Mouse (Mus musculus) left cerebral cortex, postnatal 10 days (tissue): ENCODE measurements at regions not wholly inside any gene's neighbourhood (a gene's known extent, or its start where the extent isn't known, plus 50 kb on each side); places are given as distances from the start of the nearest gene placed in this dataset.
"Not testable (repeated sequence)": the region's sequence is repeated elsewhere in the genome, so short reads cannot be mapped to it uniquely, and the experiment has no call there.

Experiments used
- DNase-seq, 2 experiments: peaks; one replicate each; pipeline ENCODE4 v3.0.0; 2021 to 2022; ENCODE audit warnings: low spot score in 2 of 2, mixed read lengths in 1 of 2; ENCODE audit errors: extremely low spot score in 1 of 2
- intact Hi-C: fragments of 180-260 bp; cut with DNase I; formaldehyde crosslinking; loops from one replicate; pipeline ENCODE4 v1.15.1; 2025

DNA sequence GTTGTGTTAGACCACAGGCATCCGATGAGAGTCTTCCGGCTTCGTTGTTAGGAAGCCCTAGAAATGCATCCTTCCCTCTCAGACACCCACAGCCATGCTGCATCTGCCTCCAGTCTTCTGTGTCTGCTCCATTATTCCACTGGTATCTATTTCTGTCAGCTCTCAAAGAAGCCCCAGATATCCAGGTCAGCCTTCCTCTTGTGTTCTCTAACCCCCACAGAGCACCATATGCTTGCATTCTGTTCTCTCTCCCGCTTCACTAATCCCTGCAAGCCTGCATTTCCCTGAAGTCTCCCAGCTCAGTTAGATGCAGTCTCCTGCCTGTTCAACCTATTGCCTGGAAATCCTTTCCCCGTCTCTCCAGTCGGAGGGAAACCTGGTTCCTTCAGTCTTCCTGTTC, 53.6 kb upstream of the Wdfy3 start:
- intact Hi-C loops: no loop called here
- peak in 1 of 2 experiments; percentile 22 for DNase-seq

GRCm38 (mm10) chr5:102126737-102127136, 57.0 kb upstream of the Wdfy3 start:
- peak in 1 of 2 experiments; percentile 49 for DNase-seq
- intact Hi-C loops: no loop called here

DNA sequence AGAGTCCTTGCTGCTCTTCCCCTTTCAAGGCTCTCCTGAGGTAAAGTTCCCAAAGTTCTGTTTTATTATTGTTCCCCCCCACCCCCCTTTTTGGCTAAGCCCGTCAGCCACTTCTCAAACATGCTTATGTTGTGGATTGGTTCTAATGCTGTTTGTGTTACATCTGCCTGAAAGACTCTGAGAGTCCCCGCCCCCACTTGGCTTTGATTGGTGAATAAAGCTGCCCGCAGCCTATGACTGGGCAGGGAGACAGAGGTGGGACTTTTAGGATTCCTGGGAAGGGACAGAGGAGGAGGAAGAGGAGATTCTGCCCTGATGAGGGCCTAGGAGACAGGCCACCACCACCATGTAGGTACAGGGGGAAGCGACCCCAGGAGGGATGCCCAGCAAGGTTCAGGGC, 78.3 kb upstream of the Wdfy3 start:
- intact Hi-C loops: loop anchor here (5.0 kb wide), 2 partner anchors 59 to 544 kb away; no protein-coding TSS in a partner anchor
- DNase-seq: no peak

DNA sequence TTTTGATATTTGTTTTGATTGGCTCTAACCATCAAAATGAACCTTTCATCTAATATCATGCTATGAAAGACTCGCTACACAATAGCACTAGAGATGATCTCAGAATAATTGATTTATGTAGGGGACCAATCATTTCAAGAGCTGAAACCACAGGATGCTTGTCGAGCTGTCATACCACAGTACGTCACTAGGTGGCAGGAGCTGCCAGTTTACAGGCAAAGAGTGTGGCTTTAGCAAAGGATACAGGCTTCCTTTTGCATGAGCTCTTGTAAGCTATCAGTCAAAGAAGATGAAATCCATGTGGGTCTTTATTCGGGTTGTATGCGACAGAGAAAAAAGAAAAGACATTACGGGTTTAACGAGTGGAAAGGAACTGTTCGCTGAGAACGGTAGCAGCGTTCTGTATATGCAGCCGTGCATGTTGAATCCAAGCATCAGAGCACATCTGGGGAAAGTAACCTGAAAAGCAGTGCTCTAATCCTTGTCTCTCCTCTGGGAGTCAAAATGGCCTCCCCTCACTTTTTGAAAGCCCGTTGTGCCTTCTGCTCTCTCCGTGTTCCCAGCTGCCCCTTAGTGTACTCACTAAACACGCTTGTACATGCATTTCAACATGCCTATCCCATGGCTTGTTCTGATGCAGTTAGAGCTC, 79.9 kb upstream of the Wdfy3 start:
- intact Hi-C loops: loop anchor here (5.0 kb wide), 3 partner anchors 58 to 723 kb away; no protein-coding TSS in a partner anchor
- peak; percentile 80 to 87 for DNase-seq

- intact Hi-C loops: no loop called here
- DNase-seq: no peak
Measured at GRCm38 (mm10) chr5:102159621-102160020, 89.9 kb upstream of the Wdfy3 start.

DNA sequence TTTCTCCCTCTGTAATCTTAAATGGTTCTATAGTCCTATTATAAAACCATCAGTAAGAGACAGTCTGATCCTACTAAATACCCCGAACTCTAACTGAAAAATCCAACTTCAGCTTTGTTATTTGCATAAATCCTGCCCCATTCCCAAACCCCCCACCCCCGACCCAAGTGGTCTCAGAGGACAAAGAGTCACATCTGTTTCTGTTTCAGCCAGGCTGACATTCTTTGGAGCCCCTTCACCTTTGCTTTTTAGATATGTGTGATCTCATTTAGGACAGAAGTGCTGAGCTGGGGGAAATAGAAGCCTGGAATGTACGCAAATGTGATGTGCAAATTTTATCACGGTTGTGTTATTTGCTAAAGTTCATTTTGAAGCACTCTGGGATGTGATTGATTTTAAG, 98.3 kb upstream of the Wdfy3 start:
- DNase-seq: no peak
- intact Hi-C loops: no loop called here

DNA sequence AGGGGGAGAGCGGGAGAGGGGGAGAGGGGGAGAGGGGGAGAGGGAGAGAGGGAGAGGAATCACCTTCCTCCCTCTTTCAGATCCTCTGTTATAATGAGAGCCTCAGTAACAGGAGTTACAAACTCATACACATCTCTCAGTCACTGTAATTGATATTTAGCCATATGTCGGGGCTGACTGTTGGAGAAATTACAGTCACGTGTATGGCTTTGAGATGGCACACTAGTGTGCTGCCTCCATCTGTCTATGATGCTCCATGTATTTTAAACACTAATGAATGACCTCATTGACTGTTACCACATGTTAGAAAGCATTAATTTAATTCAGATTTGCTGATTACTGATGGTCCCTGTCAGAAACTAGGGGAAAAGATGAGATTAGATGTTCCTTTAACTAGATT, 102.1 kb upstream of the Wdfy3 start:
- intact Hi-C loops: no loop called here

GRCm38 (mm10) chr5:102180250-102180649, 110.5 kb upstream of the Wdfy3 start:
- DNase-seq: peak; percentile 11 to 28
- intact Hi-C loops: no loop called here

More for the DNA sequence above, 102.1 kb upstream of the Wdfy3 start:
- no peak for DNase-seq

DNA sequence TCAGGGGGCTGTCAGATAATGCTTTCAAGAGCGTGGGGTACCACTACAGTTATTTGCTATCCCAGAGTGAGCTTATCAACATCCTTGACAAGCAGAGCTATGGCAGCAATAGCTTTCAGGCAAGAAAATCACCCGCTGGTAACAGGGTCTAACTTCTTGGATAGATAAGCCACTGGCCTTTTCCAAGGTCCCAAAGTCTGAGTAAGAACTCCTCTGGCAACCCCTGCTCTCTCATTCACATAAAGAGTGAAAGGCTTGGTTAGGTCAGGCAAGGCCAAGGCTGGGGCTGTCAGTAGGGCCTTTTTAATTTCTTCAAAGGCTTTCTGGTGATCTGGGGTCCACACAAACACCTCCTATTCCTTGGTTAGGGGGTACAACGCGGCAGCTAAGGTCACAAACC, 119.2 kb upstream of the Wdfy3 start:
- intact Hi-C loops, DNase-seq: not testable (repeated sequence)

- intact Hi-C loops: loop anchor here (5.0 to 10.0 kb wide), 3 partner anchors 59 to 668 kb away; no protein-coding TSS in a partner anchor
- DNase-seq: no peak
Measured at GRCm38 (mm10) chr5:102206456-102206855, 136.7 kb upstream of the Wdfy3 start.

DNA sequence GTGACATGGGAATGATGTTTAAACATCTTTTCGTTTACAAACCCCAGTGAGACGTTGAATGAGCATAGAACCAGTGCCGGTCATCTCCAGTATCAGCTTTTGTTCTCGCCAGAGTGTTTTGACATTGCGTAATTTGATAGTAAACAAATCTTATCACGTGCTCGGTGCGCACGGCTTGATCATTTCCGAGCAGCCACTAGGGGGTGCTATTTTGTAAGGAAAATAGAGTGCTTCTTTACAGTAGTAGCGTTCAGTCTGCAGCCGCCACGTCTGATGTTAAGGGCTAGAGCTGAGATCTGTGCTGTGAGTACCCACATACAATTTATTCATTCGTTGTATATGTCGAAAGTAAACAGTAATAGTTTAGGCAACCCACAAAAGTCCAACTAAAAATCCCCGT, 137.2 kb upstream of the Wdfy3 start:
- DNase-seq: peak; percentile 75 to 79
- intact Hi-C loops: loop anchor here (5.0 to 10.0 kb wide), 3 partner anchors 60 to 668 kb away; no protein-coding TSS in a partner anchor

GRCm38 (mm10) chr5:102213145-102213544, 143.4 kb upstream of the Wdfy3 start:
- peak; percentile 4 to 31 for DNase-seq
- intact Hi-C loops: no loop called here

GRCm38 (mm10) chr5:102227131-102227530, 157.4 kb upstream of the Wdfy3 start:
- no peak for DNase-seq
- intact Hi-C loops: no loop called here

GRCm38 (mm10) chr5:102242614-102243013, 172.9 kb upstream of the Wdfy3 start:
- intact Hi-C loops: no loop called here
- no peak for DNase-seq

DNA sequence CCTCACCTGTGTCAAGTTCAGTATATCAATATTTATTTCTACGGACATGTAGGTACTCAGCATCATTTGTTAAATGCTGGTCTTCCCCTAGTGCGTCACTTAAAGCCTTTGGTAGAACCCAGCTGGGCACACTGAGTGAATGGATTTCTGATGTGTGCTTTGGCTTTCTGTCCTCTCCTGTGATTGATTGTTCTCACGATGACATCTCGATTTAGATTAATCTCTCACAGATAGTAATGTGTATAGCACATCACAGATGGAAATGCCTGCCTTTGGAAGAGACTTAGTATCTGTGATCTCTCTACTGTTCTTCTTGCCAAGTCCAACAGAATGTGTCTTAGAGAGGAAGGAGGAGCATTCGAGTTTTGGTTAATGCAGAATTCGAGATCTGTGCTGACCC, 175.0 kb upstream of the Wdfy3 start:
- peak in 1 of 2 experiments; percentile 2 for DNase-seq
- intact Hi-C loops: no loop called here

DNA sequence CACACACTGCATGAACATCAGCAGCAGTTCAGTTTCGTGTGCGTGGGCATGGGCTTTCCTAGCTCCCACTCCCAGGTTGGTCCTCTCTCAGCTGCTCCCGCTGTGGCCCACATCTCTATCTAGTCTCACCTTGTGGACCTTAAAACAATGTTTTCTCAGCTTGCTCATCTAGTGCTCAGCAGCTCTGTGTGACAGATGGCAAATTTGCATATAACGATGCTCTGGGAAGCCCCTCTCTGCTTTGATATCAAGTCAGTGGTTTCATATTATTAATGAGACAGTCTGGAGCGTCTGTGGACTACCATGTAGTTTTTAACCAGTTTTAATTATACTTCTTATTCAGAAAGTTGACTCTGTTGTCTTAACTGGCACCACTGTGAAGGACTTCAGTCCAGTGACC, 179.0 kb upstream of the Wdfy3 start:
- intact Hi-C loops: no loop called here
- DNase-seq: no peak

DNA sequence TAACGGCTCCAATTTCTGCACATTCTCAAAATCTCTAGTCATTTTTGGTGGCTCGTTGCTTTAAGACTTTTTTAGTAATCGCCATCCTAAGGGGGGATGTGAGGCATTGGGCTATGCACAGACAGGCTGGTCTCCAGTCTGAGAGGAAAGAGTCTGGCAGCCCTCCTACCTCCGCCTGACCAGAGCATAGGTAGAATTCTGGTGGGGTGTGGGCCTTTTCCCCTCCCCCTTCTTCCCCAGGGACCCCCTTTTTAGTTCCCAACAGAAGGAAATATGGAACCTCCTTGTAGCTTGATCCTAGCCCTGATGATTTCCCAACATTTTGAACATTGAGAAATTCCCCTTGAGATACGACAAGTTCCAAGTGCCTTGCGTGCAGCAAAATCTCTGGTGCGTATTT, 181.4 kb upstream of the Wdfy3 start:
- intact Hi-C loops: no loop called here
- no peak for DNase-seq

GRCm38 (mm10) chr5:102253786-102254185, 184.1 kb upstream of the Wdfy3 start:
- no peak for DNase-seq
- intact Hi-C loops: no loop called here

GRCm38 (mm10) chr5:102257104-102257503, 187.4 kb upstream of the Wdfy3 start:
- intact Hi-C loops: no loop called here
- DNase-seq: no peak

- intact Hi-C loops: no loop called here
- DNase-seq: no peak
Measured at GRCm38 (mm10) chr5:102261621-102262020, 191.9 kb upstream of the Wdfy3 start.

DNA sequence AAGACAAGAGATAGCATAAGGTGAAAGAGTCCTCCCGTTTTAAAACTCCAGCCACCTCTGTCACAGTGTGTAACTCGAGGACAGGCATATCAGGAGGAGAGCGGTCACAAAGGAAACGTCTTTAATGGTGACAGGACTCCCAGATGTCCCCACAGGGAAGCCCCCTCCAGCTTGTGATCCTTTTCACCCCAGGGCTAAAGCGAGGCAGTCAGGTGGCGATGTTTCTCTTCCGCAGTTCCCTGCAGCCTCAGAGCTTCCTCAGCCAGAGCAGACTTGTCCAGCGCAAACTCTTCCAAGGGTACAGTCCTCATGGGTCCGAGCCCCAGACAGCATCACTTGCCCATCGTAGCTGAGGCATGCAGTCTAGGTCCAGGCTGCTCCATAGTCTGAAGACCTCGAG, 196.7 kb upstream of the Wdfy3 start:
- intact Hi-C loops: no loop called here
- no peak for DNase-seq
